Mouse (Mus musculus) liver, embryonic 12.5 days (tissue): ENCODE data around the gene Nucks1. TPM values are rescaled to one million over a fixed set of nuclear protein-coding genes. Genes with fewer than 3 reads are reported as not detected.
A peak's percentile ranks its signal among the peaks of the same experiment; 100 is the strongest.

ENCODE experiments used
- ATAC-seq: fragments of 200-750 bp; cut with Nextera tagmentation; 2 replicates; pipeline ENCODE4 v1.8.0; 2017; ENCODE audit warnings: moderate number of reproducible peaks, mild to moderate bottlenecking, moderate library complexity
- H3K27ac ChIP-seq: fragments of 300-500 bp; sonication (generic); 2 replicates; pipeline ENCODE4 v1.5.1; 2016; ENCODE audit warnings: mild to moderate bottlenecking
- H3K27me3 ChIP-seq: fragments of 300-500 bp; sonication (generic); replicated peaks from 2 replicates; pipeline ENCODE4 v1.6.1; 2016; ENCODE audit warnings: mild to moderate bottlenecking, moderate library complexity
- H3K36me3 ChIP-seq: fragments of 300-500 bp; sonication (generic); 2 replicates; pipeline ENCODE4 v1.6.1; 2016; ENCODE audit warnings: mild to moderate bottlenecking, moderate library complexity
- H3K4me1 ChIP-seq: fragments of 300-500 bp; sonication (generic); 2 replicates; pipeline ENCODE4 v1.6.1; 2016
- H3K4me2 ChIP-seq: fragments of 300-500 bp; sonication (generic); 2 replicates; pipeline ENCODE4 v1.6.1; 2016; ENCODE audit warnings: mild to moderate bottlenecking, moderate library complexity
- H3K4me3 ChIP-seq: fragments of 300-500 bp; sonication (generic); 2 replicates; pipeline ENCODE4 v1.5.1; 2016; ENCODE audit warnings: mild to moderate bottlenecking, moderate library complexity
- H3K9ac ChIP-seq: fragments of 300-500 bp; sonication (generic); 2 replicates; pipeline ENCODE4 v1.6.1; 2016; ENCODE audit warnings: mild to moderate bottlenecking, moderate library complexity
- H3K9me3 ChIP-seq: fragments of 300-500 bp; sonication (generic); replicated peaks from 2 replicates; pipeline ENCODE4 v1.6.1; 2016; ENCODE audit warnings: mild to moderate bottlenecking, moderate library complexity
- WGBS: fragments of 180-500 bp; shearing (Covaris S2); methylation state at CpG from one replicate; pipeline ENCODE4 v1.1.7; 2016; ENCODE audit not compliant: insufficient replicate concordance; 5-methylcytosine and 5-hydroxymethylcytosine counted together
- polyA plus RNA-seq: library from polyadenylated mRNA; unstranded; fragments of >200 nt; fragmentation: Nextera tagmentation; extraction: Ambion mirVana; gene quantifications from 2 replicates; pipeline ENCODE4 v1.2.1, GENCODE M21; 2016

Nucks1 gene
- polyA plus RNA-seq, 1 experiment from 2014 or later = 59.7 TPM

DNA sequence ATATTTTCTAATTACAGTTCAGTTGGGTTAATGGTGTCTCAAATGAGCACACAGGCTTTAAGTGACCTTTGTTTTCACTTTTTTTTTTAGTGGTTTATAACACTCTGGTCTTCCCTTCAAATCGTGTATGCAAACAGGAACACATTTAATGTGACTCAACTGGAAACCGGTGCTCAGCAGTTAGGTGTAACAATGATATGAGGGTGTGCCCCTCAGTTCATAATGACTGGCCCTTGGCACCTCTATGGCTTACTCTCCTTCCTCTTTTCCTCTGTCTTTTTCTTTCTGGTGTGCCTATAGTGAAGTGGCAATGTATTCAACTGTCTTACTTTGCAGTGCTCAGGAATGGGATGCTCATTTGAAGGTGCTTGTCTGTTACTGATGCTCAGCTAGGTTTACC lies 23.1 kb downstream of the Nucks1 start:
- no peaks in the 10 kb centered on the region for H3K9me3 ChIP-seq
- H3K4me3 ChIP-seq = no peak overlapping the region
- H3K4me2 ChIP-seq = no peak overlapping the region
- H3K4me1 ChIP-seq = no peaks in the 10 kb centered on the region
- no peak overlapping the region for H3K27ac ChIP-seq
- H3K36me3 ChIP-seq = peaks cover 84% of the 10 kb centered on the region
- 80% methylated on average over 2 of the region's 2 CpGs for WGBS
- H3K27me3 ChIP-seq = no peaks in the 10 kb centered on the region
- no peak overlapping the region for H3K9ac ChIP-seq
- ATAC-seq = no peak

DNA sequence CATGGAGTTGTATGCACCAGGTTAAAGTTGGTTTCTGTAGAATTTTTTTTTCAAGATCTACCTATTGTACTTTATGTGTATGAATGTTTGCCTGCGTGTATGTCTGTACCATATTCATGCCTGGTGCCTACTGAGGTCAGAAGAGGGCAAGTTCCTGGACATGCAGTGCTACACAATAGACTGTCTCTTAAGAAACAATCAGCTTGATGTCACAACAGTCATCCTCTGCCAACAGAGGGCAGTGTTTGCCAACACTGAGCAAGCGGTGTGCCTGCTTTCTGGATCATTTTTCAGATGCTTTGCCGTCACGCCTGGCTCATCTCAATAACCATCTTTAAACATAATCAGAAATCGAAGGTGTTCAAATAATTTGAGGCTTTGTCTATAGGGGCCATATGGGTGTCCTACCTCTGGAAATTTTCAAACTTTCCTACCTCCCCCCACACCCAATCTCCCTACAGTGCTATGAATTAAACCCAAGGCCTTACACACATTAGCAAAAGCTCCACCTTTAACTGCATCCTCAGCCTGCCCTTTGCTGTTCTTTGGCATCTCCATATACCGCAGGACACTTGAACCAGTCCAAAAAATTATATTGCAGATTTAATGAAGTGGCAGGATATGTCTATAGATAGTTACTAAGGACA lies 27.4 kb downstream of the Nucks1 start:
- Histone ChIP-seq H3K9ac (no peak overlapping the region), H3K4me1 (peaks cover 17% of the 10 kb centered on the region), H3K27me3 (no peaks in the 10 kb centered on the region), H3K27ac (no peak overlapping the region), H3K9me3 (no peaks in the 10 kb centered on the region), H3K4me3 (no peak overlapping the region), H3K36me3 (peaks cover 45% of the 10 kb centered on the region), H3K4me2 (no peak overlapping the region)
- ATAC-seq = no peak; the same call in 1 of the 2 replicates
- 71% methylated on average over 6 of the region's 6 CpGs for WGBS

DNA sequence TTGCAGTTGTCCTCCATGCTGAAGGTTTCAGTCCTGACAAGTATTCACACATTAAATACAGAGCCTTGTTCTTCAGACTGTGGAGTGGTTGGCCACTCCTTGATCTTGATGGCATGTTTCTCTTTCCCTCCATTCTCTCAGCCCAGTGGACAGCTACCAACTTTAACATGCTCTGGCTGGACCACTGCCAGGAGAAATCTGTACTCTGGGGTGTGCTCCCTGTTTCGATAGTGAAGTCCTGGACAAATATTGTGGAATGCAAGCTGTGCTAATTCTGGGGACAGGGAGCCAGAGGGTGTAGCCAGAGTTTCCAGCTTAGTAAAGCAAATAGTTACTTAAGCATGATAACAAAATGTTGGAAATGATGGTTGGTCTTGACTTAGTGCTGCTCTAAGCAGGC lies 28.5 kb downstream of the Nucks1 start:
- Histone ChIP-seq H3K36me3 (peaks cover 37% of the 10 kb centered on the region), H3K27me3 (no peaks in the 10 kb centered on the region), H3K9ac (no peak overlapping the region), H3K27ac (no peak overlapping the region), H3K4me3 (no peak overlapping the region), H3K4me1 (peaks cover 27% of the 10 kb centered on the region), H3K4me2 (no peak overlapping the region), H3K9me3 (no peaks in the 10 kb centered on the region)
- no peak for ATAC-seq
- 81% methylated on average over 1 of the region's 1 CpGs for WGBS

DNA sequence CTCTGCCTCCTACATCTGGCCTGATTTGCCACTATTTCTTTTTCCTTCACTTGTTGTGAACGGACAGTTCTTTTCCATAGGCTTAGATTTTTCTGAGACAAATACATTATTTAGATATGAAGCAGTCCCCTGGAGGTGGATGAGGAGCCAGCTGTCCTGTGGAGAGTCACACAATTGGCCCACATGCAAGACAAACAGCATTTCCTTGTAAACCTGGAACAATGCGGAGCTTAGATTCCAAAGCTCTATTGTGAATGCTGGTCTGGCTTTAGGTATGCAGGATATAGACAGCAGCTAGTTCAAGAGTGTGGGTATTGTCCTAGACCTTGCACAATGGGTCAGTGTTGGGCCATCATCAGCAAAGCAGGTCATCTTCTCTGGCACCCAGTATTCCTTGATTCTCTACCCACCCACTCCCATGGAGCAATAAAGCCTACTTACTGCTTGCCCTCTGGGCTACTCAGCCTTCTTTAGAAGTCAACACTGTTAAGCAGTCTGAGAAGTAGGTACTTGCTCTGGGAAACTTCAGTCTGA lies 30.4 kb downstream of the Nucks1 start:
- H3K4me3 ChIP-seq = no peak overlapping the region

DNA sequence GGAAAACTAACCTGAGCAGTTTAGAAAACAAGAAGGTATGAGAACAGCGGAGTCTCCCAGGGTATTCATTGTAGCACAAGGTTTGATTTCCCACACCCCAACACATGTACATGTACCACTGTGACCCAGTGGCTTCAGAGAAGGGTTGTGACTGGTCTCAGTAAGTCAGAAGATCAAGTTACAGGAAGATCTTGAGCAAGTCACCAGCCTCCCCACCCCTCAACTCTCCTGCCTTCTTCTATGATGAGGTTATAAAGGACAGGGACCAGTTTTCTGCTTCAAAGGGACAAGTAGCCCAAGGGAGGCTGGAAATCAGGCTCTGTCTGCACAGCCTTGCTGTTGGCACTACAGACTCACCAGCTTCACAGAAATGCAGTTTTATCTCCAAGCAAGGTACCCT lies 31.2 kb downstream of the Nucks1 start:
- Histone ChIP-seq H3K4me3 (no peak overlapping the region), H3K27me3 (no peaks in the 10 kb centered on the region), H3K9ac (no peak overlapping the region), H3K4me2 (no peak overlapping the region), H3K36me3 (peaks cover 13% of the 10 kb centered on the region), H3K27ac (no peak overlapping the region), H3K9me3 (no peaks in the 10 kb centered on the region), H3K4me1 (peaks cover 41% of the 10 kb centered on the region)
- WGBS = 92% methylated on average over 1 of the region's 1 CpGs
- no peak for ATAC-seq

More for the DNA sequence above, 30.4 kb downstream of the Nucks1 start:
- Histone ChIP-seq H3K27me3 (no peaks in the 10 kb centered on the region), H3K4me2 (no peak overlapping the region), H3K4me1 (peaks cover 34% of the 10 kb centered on the region), H3K36me3 (peaks cover 17% of the 10 kb centered on the region), H3K27ac (no peak overlapping the region), H3K9me3 (no peaks in the 10 kb centered on the region), H3K9ac (no peak overlapping the region)
- no peak for ATAC-seq
- WGBS = 78% methylated on average over 2 of the region's 2 CpGs

DNA sequence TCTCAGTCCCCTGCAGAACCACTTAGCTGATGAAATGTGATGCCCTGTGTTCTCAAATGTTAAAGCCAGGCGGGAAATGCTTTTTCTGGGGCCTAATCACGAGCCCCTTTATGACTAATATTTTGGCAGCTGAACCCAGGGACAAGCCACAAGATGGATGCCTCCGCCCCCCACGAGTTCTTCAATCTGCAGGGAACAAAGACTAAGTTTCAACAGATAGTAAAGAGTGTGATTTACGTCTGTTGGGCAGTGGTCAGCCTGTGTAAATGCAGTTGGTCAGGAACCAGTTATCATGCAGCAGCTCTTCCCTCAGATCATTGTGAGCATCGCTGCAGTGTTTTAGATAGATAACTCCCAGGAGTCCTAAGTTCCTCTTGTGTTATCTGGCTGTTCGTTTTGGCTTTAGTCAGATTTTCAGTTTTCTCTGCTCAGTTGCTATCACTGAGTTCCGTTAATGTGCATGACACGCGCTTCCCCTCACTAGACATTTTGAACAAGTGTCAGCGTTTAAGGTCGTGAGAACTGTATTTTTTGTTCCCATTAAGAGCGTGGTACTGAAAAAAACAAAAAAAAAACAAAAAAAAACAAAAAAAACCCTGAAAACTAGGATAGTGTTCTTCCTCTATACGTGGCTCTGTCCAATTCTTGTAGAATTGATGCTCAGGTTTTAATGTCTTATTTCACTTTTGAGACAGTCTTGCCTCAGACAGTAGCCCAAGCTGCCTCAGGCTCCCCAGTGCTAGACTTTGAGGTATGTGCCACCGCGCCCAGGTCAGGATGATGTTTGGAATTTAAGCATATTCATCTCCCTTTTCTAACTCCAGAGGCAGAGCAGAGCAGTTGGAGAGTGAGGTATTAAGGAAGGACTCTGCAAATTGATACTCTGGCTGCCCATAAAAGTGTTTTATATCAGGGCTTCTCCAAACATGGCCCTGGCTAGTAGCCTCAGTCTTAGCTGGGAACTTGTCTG lies 32.6 kb downstream of the Nucks1 start:
- Histone ChIP-seq H3K4me3 (no peak overlapping the region), H3K36me3 (no peaks in the 10 kb centered on the region), H3K27me3 (no peaks in the 10 kb centered on the region), H3K9ac (no peak overlapping the region), H3K9me3 (no peaks in the 10 kb centered on the region), H3K4me1 (peaks cover 41% of the 10 kb centered on the region), H3K4me2 (0 out of 2 replicates have a peak overlapping the region, but pooled peaks have one; percentile 14), H3K27ac (no peak overlapping the region)
- WGBS = 20% methylated on average over 16 of the region's 16 CpGs
- ATAC-seq = peak; percentile 31; the same call in 1 of the 2 replicates

DNA sequence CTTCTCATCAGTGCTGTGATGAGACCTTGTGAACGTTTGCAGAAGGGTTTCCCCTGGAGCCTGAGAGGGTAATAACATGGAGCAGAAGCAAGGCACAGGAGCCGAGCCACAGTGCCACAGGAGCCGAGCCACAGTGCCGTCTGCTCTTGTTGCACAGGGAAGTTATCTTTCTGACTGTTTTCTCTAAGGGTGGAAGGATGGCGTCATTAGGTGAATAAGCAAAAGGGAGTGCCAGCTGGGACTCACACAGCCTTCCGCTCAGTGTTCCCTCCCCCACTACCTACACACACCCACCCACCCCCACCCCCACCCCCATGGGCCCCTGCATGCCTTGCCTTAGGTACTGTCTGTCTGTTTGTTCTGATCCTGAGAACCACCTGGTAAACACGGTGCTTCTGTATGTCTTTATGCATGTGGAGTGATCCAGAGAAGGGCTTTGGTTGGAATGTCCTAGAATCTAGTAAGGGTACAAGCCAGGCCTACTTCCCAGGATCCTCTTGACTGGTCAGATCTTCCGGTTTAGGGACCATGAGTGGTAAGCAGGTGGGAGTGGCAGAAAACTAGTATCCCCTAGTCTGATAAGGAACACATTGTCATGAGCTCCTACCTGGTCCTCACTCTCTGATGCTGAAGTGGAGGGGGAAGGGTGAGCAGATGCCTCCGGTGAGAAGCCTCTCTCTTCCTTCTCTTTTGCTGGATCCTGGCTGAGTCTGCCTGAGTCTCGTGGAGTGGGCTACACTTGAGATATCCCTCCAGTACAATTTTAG lies 35.5 kb downstream of the Nucks1 start:
- Histone ChIP-seq H3K27ac (no peak overlapping the region), H3K9me3 (no peaks in the 10 kb centered on the region), H3K4me3 (no peak overlapping the region), H3K4me2 (no peak overlapping the region), H3K27me3 (no peaks in the 10 kb centered on the region; the same call in 1 of the 2 replicates), H3K36me3 (no peaks in the 10 kb centered on the region), H3K4me1 (peaks cover 41% of the 10 kb centered on the region), H3K9ac (no peak overlapping the region)
- ATAC-seq = 0 out of 2 replicates have a peak, but pooled peaks have one; percentile 13
- WGBS = 32% methylated on average over 10 of the region's 10 CpGs

DNA sequence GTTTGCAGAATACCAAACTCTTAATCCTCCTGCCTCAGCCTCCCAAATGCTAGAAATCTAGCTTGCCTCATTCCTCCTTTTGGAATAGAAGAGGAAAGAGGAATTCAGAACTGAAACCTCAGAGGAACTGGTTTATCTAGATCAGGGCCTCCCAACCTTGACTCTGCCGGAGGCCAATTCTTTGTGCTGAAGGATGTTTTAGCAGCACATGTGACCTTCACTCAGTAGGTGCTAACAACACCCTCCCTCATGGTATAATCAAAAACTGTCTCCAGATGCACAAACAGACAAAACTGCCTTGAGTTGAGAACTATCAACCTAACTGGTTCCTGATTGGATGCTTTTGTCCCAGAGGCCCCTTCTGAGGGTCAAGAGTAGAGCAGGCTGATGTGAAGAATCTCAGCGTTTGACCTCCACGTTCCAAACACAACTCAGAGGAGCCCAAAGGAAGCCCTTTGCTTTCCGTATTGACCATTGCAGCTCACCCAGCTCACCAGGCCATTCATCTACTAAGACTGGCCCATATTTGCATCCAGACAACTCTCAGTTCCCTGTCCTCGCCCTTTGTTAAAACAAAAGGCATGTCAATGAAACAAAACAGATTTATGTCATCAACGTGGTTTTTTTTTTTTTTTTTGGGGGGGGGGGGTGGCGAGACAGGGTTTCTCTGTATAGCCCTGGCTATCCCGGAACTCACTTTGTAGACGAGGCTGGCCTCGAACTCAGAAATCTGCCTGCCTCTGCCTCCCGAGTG lies 36.3 kb downstream of the Nucks1 start:
- Histone ChIP-seq H3K4me3 (no peak overlapping the region), H3K4me2 (no peak overlapping the region), H3K9ac (no peak overlapping the region), H3K36me3 (no peaks in the 10 kb centered on the region), H3K9me3 (no peaks in the 10 kb centered on the region), H3K27me3 (no peaks in the 10 kb centered on the region; the same call in 1 of the 2 replicates), H3K27ac (no peak overlapping the region), H3K4me1 (peaks cover 33% of the 10 kb centered on the region)
- no peak for ATAC-seq
- WGBS = 64% methylated on average over 11 of the region's 11 CpGs

DNA sequence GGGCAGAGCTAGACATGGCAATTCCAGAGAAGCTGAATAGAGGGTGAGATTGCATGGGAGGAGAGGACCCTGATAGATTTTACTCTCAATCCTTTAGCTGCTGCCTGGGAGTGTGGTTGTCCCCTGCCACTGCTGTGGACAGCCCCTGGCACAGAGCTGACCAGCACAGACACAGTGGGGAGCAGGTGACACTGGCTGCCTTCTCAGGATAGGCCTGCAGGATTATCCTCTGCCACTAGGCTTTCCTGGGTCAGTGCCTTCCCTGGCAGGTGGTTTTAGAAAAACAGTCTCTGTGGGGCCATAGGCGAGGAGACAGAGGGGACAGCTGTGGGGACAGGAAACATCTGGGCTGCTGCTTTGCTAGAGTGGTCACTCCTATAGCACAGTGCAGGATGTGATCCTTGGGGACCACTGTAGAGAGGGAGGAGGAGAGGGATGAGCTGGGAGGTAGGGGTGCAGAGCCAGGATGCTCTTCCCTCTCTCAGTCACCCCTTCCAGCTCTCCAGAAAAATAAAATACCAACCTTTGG lies 37.7 kb downstream of the Nucks1 start:
- Histone ChIP-seq H3K4me2 (no peak overlapping the region), H3K4me3 (no peak overlapping the region), H3K4me1 (peaks cover 21% of the 10 kb centered on the region), H3K9me3 (no peaks in the 10 kb centered on the region), H3K9ac (no peak overlapping the region), H3K27me3 (no peaks in the 10 kb centered on the region; the same call in 1 of the 2 replicates), H3K36me3 (no peaks in the 10 kb centered on the region), H3K27ac (no peak overlapping the region)
- WGBS = 44% methylated on average over 1 of the region's 1 CpGs
- ATAC-seq = no peak

DNA sequence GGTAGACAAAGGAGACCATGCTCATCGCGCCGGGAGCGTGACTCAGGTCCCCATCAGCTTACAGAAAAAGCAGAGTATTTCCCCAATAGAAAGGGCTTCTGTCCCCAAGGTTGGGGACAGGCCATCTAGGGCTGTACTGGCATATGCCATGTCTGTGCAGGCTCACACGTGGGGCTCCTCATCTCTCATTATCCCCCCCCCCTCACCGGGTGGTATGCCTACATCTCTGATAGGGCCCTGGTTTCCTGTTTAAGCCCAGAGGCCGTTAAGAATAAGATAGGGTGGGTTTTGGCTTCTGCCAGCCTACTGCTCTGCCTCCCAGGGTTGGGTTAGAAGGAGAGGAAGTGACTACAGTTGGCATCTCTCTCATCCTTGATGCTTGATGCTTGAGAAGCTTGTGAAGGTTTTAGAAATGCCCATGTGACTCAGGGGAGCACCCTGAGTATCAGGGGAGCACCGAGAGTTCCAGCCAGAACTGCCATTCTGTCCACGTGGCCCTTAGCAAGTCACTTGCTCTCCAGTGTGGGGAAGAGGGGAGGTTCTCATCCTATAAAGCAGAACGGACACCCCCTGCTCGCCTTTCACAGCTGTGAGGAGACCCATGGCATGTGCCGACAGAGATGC lies 44.0 kb downstream of the Nucks1 start:
- Histone ChIP-seq H3K4me2 (no peak overlapping the region), H3K9me3 (no peaks in the 10 kb centered on the region), H3K36me3 (no peaks in the 10 kb centered on the region), H3K4me1 (peaks cover 14% of the 10 kb centered on the region; the same call in 1 of the 2 replicates), H3K27me3 (peaks cover 21% of the 10 kb centered on the region; the same call in 1 of the 2 replicates), H3K9ac (no peak overlapping the region), H3K27ac (no peak overlapping the region), H3K4me3 (no peak overlapping the region)
- ATAC-seq = no peak
- WGBS = 49% methylated on average over 12 of the region's 12 CpGs
